Mouse (Mus musculus) cortical plate, adult 2 months (tissue): ENCODE measurements around the gene Gm10563. TPM values are rescaled to one million over a fixed set of nuclear protein-coding genes. Genes with fewer than 3 reads are reported as not detected.
A peak's percentile ranks its signal among the peaks of the same experiment; 100 is the strongest.

Experiments
- H3K27ac ChIP-seq: fragments of 200-500 bp; 2 replicates; pipeline ENCODE4 v1.5.1; 2012; ENCODE audit warnings: low read length, control low read depth, inconsistent platforms; ENCODE audit not compliant: insufficient read depth
- H3K4me1 ChIP-seq: fragments of 200-500 bp; 2 replicates; pipeline ENCODE4 v1.6.1; 2011; ENCODE audit warnings: low read length; ENCODE audit not compliant: control insufficient read depth, insufficient read depth
- H3K4me3 ChIP-seq: fragments of 200-500 bp; 2 replicates; pipeline ENCODE4 v1.5.1; 2011; ENCODE audit warnings: mild to moderate bottlenecking, low read length, control low read depth; ENCODE audit not compliant: insufficient read depth
- CTCF ChIP-seq: fragments of 200-500 bp; IDR thresholded peaks from 2 replicates; pipeline ENCODE4 v1.5.1; 2011; ENCODE audit warnings: mild to moderate bottlenecking, control low read depth, low read length; ENCODE audit not compliant: insufficient read depth; ENCODE audit errors: extremely low read depth
- POLR2A ChIP-seq: fragments of 200-500 bp; IDR thresholded peaks from 2 replicates; pipeline ENCODE4 v1.6.1; 2011; ENCODE audit warnings: mild to moderate bottlenecking, low read length, control low read depth; ENCODE audit not compliant: insufficient read depth; ENCODE audit errors: extremely low read depth
- polyA plus RNA-seq: library from polyadenylated mRNA; depleted of rRNA; stranded (reverse); fragments of >200 nt; gene quantifications from 2 replicates; pipeline ENCODE4 v1.2.3, GENCODE M21; 2012

Gene Gm10563
- polyA plus RNA-seq, 1 experiment = not detected

GRCm38 (mm10) chr4:155598536-155598935 is 46.7 kb downstream of the Gm10563 start:
- no peak overlapping the region for H3K27ac ChIP-seq
- peaks cover 3% of the 10 kb centered on the region; the same call in 1 of the 2 replicates for H3K4me1 ChIP-seq
- no peak for TF ChIP-seq POLR2A
- TF ChIP-seq CTCF = no peak
- no peak overlapping the region for H3K4me3 ChIP-seq

- no peak for TF ChIP-seq CTCF
- TF ChIP-seq POLR2A = no peak
- Histone ChIP-seq H3K27ac (no peak overlapping the region), H3K4me3 (no peak overlapping the region), H3K4me1 (no peaks in the 10 kb centered on the region)
Observed at GRCm38 (mm10) chr4:155596606-155597005, 48.6 kb downstream of the Gm10563 start.

DNA sequence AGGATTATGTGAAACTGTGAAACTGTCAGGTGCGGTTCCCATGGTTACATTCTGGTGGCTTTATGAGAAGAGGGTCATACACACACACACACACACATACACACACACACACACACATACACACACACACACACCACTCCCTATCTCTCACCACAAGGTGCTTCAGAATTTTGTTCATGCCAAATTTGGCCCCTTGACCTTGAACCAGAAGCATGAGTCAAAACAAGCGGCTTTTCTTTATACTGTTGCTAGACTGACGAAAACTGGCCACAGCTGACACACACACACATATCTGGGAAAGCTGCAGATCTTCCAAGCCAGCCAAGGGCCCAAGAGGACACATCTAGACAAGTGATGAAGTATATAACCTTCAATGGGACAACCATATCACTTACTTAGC is 49.4 kb downstream of the Gm10563 start:
- no peaks in the 10 kb centered on the region for H3K4me1 ChIP-seq
- no peak overlapping the region for H3K27ac ChIP-seq
- H3K4me3 ChIP-seq = no peak overlapping the region
- no peak for TF ChIP-seq CTCF
- TF ChIP-seq POLR2A = no peak

GRCm38 (mm10) chr4:155593780-155594179 is 51.4 kb downstream of the Gm10563 start:
- TF ChIP-seq CTCF = no peak
- no peak for TF ChIP-seq POLR2A
- Histone ChIP-seq H3K4me1 (no peaks in the 10 kb centered on the region), H3K27ac (no peak overlapping the region), H3K4me3 (no peak overlapping the region)

- no peaks in the 10 kb centered on the region for H3K4me1 ChIP-seq
- TF ChIP-seq POLR2A (no peak), CTCF (no peak)
- no peak overlapping the region for H3K27ac ChIP-seq
- H3K4me3 ChIP-seq = no peak overlapping the region
Observed at GRCm38 (mm10) chr4:155591012-155591719, 54.0 kb downstream of the Gm10563 start.

- TF ChIP-seq CTCF (no peak), POLR2A (no peak)
- Histone ChIP-seq H3K4me1 (no peaks in the 10 kb centered on the region), H3K4me3 (no peak overlapping the region), H3K27ac (no peak overlapping the region)
Observed at GRCm38 (mm10) chr4:155589356-155589755, 55.9 kb downstream of the Gm10563 start.

- Histone ChIP-seq H3K27ac (no peak overlapping the region), H3K4me1 (no peaks in the 10 kb centered on the region), H3K4me3 (no peak overlapping the region)
- TF ChIP-seq POLR2A = no peak
- TF ChIP-seq CTCF = no peak
Observed at GRCm38 (mm10) chr4:155582279-155582905, 62.8 kb downstream of the Gm10563 start.

DNA sequence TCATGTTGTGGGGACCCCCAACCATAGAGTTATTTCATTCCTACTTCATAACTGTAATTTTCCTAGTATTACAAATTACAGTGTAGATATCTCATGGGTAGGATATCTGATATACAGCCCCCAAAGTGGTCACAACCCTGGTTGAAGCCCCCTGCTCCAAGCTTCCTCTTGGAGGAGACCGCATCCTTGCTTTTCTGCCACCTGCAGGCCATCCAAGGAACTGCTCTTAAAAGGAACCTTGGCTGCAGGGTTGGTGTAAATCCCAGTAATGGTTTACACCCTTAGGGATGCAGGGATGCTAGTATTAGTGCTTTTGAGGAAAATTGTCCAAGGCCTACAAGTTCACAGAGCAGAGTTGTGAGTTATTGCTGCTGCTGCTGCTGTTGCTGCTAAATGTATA is 64.8 kb downstream of the Gm10563 start:
- H3K4me1 ChIP-seq = no peaks in the 10 kb centered on the region
- no peak overlapping the region for H3K27ac ChIP-seq
- no peak overlapping the region for H3K4me3 ChIP-seq
- TF ChIP-seq CTCF (peak; percentile 73), POLR2A (no peak)

DNA sequence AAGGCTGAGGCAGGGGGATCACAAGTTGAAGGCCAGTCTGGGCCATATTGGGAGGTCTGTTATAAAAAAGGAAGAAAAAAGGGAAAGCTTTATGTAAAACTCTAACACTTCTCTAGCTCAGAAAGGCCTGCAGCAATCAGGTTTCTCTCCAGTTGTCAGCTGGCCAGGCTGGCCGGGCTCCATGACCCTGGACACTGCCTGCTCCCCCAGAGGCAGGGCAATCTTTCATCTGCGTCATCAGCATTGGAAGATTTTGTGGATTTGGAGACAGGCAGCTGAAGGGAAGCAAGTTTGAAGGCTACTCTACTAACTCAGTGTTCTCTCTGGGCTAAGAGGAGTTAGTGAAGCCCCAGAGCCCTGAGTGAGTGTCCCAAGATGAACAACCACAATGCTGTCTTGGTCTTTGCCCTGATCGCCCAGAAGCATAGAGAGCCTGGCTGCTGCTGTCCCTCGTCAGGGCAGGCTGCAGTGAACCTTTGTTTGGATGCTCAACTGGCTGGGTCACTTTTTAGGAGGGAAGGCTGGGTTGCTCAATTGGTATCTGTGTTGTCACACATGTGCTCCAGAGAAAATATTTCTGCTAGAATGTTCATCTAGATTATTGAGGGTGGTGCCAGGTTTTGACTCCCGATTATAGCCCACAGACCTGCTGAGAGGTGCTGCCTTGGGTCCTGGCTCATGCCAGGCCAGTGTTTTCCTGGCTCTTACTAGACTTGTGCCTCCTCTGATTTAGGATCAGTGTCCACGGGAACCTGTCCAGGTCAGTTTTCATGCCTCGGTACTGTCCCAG is 66.7 kb downstream of the Gm10563 start:
- no peak overlapping the region for H3K4me3 ChIP-seq
- H3K27ac ChIP-seq = no peak overlapping the region
- TF ChIP-seq CTCF (no peak), POLR2A (no peak)
- no peaks in the 10 kb centered on the region for H3K4me1 ChIP-seq
